Mouse (Mus musculus) cerebellum, adult 2 months (tissue): ENCODE measurements around the gene Dnah14.

ENCODE experiments used
- CTCF ChIP-seq: fragments of 200-500 bp; IDR thresholded peaks from 2 replicates; pipeline ENCODE4 v1.5.1; 2011; ENCODE audit warnings: low read depth, mild to moderate bottlenecking, control low read depth, low read length, moderate library complexity, borderline replicate concordance; ENCODE audit not compliant: insufficient read depth
- POLR2A ChIP-seq: fragments of 200-500 bp; IDR thresholded peaks from 2 replicates; pipeline ENCODE4 v1.6.1; 2011; ENCODE audit warnings: low read length, control low read depth, borderline replicate concordance; ENCODE audit not compliant: insufficient read depth

GRCm38 (mm10) chr1:181543711-181544383 is 32.5 kb upstream of the Dnah14 start:
- TF ChIP-seq CTCF (peak; percentile 11; the same call in 1 of the 2 replicates), POLR2A (no peak)
